Mouse (Mus musculus) adrenal gland (tissue): ENCODE results near the gene Dguok.

Source experiments
- intact Hi-C: fragments of 180-260 bp; cut with DNase I; formaldehyde crosslinking; loops from one replicate; pipeline ENCODE4 v1.15.1; 2025

The Dguok gene

DNA sequence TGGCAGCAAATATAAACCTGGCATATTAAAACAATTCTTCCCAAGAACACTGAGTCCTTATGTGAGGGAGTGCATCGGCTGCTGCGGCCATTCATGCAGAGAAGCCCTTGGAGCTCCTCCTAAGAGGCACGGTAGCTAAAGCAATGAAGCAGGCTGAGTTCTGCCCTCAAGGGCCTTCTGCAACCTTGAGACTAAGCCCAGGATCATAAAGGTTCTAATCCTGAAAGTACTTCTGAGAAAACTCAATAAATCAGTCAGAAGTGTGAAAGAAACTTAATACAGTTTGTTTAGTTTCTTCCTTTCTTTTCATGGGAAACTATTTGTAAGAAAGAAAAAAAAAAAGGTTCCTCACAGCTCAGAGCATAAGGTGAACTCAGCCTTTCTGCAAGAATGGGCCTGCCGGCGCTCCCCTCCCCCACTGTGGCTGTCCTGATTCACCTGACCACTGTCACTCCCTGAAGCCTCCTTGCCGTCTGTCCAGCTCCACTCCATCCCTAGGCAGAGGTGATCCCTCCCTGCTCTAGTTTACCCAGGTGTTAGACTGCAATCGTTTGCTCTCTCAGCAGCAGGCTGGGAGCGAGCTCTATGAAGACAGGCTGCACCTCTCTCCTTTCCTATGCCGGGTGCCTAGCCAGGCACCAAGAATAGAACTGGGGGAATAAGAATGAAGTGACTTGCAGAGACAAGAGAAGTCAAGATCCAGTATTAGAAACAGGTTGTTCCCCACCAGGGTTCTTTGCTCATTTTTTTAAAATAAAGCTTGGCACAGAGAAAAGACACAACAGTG is 5.1 kb downstream of the Dguok start:
- intact Hi-C loops = no loop called here

DNA sequence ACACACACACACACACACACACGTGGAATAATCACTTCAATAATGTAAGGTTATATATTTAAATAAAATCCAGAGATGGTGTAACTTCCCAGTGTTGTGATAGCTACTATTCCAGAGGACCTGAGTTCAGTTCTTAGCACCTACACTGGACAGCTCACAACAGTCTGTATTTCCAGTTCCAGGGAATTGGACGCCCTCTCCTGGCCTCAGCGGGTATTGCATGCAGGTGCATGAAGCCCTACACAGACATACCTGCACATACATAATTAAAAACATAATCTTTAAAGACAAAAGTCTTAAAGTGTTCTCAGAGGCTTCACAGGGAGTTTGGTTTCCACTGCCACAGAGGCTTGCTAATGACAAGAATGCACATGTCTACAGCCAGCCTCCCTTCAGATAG is 6.3 kb downstream of the Dguok start:
- intact Hi-C loops = no loop called here

DNA sequence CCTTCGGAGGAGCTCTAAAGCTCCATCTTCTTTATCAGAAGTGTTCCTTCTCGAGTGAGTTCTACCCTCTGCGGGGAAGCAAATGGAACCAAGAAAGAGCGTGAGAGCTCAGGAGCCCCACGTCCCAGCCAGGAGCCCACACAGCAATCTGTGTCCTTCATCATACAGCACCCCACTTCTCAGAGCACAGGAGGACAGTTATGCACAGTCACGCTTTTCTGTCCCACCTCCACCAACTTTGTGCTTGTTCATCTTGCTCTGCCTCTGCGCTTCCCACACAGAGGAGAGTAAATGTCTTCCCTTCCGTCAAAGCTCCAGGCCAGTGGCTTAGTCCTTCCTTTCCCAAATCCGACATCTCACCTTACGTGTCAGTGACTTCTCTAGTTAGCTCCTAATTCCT is 7.7 kb downstream of the Dguok start:
- intact Hi-C loops = no loop called here

DNA sequence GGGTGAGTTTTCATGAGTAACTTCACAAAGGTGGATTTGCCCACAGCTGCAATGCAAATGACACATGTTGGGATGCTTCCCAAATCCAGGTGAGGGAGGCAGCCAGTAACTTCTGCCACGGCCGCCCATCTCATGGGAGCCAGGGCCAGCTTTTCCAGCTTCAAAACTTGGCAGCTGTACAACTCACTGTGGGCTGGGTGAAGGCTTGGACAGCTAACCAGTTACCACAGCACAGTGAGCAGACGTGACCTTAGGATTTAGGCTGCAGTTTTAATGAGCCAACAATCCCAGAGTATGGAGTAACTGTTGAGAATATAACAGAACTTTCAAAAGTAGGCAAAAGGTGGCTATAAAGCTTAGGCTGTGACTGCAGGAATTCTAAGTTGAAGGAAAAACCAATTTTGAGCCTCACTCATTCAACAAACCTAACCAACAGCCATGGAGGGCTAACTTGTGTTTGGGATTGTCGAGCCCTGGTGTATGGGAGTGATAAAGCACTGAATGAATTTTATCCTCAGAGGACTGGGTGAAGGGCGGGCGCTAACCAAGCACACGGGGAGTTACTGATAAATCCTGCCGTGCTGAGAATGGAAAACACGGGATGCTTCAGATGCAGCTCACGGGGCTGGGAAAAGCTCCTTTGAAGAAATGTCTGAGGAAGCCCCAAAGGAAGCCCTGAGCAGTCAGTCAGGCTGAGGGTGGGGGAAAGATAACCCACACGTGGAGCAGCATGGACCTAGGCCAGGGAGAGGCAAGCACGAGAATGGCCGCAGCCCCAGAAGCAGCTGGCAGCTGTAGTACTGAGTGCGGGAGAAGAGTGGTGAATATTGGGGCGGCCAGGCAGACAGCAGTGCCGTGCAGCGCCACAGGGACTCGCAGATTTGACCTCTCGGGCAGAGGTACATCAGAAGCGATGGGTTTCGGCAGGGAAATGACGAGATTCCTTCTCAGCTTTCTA is 9.7 kb downstream of the Dguok start:
- intact Hi-C loops = no loop called here

GRCm38 (mm10) chr6:83496009-83496752 is 10.6 kb downstream of the Dguok start:
- intact Hi-C loops = no loop called here

- intact Hi-C loops = no loop called here
These were observed 16.1 kb downstream of the Dguok start for GRCm38 (mm10) chr6:83490622-83491021.

GRCm38 (mm10) chr6:83488200-83488599 is 18.6 kb downstream of the Dguok start:
- intact Hi-C loops = no loop called here

DNA sequence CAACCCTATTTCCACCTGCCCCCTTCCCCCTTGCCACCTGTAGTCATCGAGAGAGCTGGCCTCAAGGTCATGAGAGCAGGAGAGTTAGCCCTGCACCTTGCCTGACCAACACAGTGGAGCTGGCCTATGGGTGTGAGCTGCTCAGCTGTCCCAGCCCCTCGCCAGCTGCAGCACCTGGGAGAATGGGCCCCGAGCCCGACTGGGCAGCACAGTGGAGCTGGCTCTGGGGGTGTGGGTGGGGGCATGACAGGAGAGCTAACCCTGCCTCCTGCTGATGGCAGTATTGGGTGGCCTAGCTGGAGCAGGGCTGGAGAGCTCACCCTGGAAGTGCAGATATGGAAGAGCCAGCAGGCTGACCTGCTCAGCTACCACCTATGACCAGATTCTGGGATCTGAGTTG is 19.5 kb downstream of the Dguok start:
- intact Hi-C loops = no loop called here

DNA sequence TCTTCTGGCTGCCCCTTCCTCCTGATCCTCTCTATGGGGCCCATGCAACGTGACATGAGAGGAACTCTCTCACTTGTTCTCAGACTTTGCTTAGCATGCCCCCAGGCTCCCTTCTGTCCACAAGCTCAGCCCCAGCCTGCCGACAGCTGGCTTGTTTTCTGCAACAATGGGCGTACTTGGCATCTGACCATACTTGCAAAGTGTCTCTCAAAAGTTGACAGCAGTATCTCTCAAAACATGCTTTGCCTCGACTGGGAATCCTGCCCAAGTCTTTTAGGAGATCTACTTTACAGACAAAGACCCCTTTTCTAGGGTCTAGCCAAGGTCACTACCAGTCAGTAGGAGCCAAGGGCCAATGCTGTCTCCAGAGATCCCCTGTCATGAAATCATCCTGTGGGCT is 20.9 kb downstream of the Dguok start:
- intact Hi-C loops = no loop called here

GRCm38 (mm10) chr6:83483776-83484175 is 23.0 kb downstream of the Dguok start:
- intact Hi-C loops = no loop called here

DNA sequence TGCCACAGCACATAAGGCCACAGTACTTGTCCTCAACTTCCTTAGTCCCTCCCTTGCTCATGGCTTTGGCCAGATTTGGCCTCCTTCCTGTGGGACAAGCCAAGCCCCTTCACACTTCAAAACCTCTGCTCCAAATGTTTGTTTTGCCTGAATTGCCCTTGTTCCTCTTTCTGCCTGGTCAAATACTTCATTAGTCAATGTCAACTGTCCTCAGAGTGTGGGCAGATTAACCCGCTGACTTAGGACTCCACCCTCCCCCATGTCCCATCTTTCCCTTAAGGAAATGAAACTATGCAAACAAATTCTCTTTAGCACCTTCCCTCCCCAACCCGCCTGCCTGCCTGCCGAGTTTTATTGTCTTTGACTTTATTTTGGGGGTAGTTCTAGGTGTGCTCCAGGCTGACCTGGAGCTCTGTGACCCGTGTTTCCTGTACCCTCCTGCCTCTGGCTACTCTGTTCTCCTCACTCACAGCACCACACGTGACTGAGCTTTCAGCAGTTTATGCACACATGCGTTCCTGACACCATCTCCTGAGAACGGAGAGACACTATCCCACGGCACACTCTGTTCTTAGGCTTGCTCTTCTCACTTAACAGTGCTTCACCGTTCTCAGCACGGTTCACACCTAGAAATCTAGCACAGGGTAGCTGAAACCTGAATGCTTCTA is 24.2 kb downstream of the Dguok start:
- intact Hi-C loops = no loop called here

- intact Hi-C loops = no loop called here
These were observed 26.6 kb downstream of the Dguok start for GRCm38 (mm10) chr6:83480019-83480655.

- intact Hi-C loops = no loop called here
These were observed 27.6 kb downstream of the Dguok start for GRCm38 (mm10) chr6:83479193-83479592.

DNA sequence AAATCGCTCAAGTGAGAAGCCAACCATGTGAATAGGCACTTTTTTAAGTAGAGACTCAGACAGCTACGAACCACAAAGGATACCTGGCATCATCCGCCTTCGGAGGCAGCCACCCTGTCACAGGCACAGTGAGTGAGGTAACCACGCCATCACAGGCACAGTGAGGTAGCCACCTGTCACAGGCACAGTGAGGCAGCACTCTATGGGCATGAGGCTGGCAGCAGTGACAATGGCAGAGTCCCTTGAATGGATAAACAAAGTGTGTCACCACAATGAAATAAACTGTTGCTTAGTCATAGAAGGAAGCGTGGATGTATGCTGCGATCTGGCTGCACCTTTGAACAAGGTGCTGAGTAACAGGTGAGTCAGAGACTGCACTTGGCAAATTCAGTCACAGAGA is 28.1 kb downstream of the Dguok start:
- intact Hi-C loops = no loop called here

DNA sequence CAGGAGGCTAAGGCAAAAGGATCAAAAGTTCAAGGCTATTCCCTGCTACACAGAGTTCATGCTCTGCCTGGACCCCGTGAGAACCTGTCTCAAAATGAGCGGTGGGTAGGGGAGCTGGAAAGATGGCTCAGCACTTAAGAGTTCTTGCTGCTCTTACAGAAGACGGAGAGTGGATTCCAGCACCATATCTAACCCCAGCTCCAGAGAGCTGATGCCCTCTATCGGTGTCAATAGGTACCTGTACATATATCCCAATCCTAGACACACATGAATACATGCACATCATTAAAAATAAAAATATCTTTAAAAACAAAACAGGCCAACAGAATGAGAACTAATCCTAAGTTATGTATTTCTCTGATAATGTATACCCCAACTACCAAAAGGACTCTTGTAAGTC is 28.6 kb downstream of the Dguok start:
- intact Hi-C loops = no loop called here

- intact Hi-C loops = no loop called here
These were observed 31.3 kb downstream of the Dguok start for GRCm38 (mm10) chr6:83475431-83475830.

DNA sequence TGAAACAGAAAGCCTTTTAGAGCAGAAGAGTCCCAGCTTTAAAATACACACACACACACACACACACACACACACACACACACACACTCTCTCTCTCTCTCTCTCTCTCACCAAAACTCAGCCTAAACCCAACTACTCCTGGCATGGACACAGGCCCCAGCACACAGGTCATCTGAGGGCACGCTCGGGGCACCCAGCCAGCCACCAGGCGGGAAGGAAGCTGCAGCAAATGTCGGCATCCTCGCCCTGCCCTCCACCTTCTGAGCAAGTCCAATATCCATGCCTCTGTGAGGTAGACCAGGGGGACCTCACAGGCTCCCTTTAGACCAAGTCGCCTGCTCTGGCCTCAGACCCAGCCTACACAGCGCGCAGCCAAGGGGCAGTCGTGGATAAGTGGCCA is 33.5 kb downstream of the Dguok start:
- intact Hi-C loops = no loop called here

- intact Hi-C loops = no loop called here
These were observed 35.0 kb downstream of the Dguok start for GRCm38 (mm10) chr6:83471739-83472138.

- intact Hi-C loops = no loop called here
These were observed 42.8 kb downstream of the Dguok start for GRCm38 (mm10) chr6:83464011-83464410.

- intact Hi-C loops = no loop called here
These were observed 47.6 kb downstream of the Dguok start, which contains the start of gene Tet3 for GRCm38 (mm10) chr6:83459034-83459644. Gene Tet3 (minus strand): TSS chr6:83459084.
